Mouse (Mus musculus) neural tube, embryonic 15.5 days (tissue): ENCODE measurements at regions not wholly inside any gene's neighbourhood (a gene's known extent, or its start where the extent isn't known, plus 50 kb on each side); places are given as distances from the start of the nearest gene placed in this dataset.

ENCODE experiments used
- ATAC-seq: fragments of 200-750 bp; cut with Nextera tagmentation; 2 replicates; pipeline ENCODE4 v1.8.0; 2017; ENCODE audit warnings: mild to moderate bottlenecking, moderate TSS enrichment, moderate library complexity; ENCODE audit not compliant: low FRiP score
- H3K27ac ChIP-seq: fragments of 300-500 bp; sonication (generic); replicated peaks from 2 replicates; pipeline ENCODE4 v1.5.1; 2015; ENCODE audit warnings: mild to moderate bottlenecking, inconsistent platforms
- H3K27me3 ChIP-seq: fragments of 300-500 bp; sonication (generic); replicated peaks from 2 replicates; pipeline ENCODE4 v1.6.1; 2015; ENCODE audit warnings: inconsistent platforms
- H3K36me3 ChIP-seq: fragments of 300-500 bp; sonication (generic); 2 replicates; pipeline ENCODE4 v1.6.1; 2015; ENCODE audit warnings: inconsistent platforms
- H3K4me1 ChIP-seq: fragments of 300-500 bp; sonication (generic); 2 replicates; pipeline ENCODE4 v1.6.1; 2015; ENCODE audit warnings: inconsistent platforms
- H3K4me2 ChIP-seq: fragments of 300-500 bp; sonication (generic); 2 replicates; pipeline ENCODE4 v1.6.1; 2015; ENCODE audit warnings: inconsistent platforms, mild to moderate bottlenecking, moderate library complexity
- H3K4me3 ChIP-seq: fragments of 300-500 bp; sonication (generic); replicated peaks from 2 replicates; pipeline ENCODE4 v1.5.1; 2015; ENCODE audit warnings: mild to moderate bottlenecking, inconsistent platforms
- H3K9ac ChIP-seq: fragments of 300-500 bp; sonication (generic); replicated peaks from 2 replicates; pipeline ENCODE4 v1.6.1; 2015; ENCODE audit warnings: mild to moderate bottlenecking, inconsistent platforms
- H3K9me3 ChIP-seq: fragments of 300-500 bp; sonication (generic); replicated peaks from 2 replicates; pipeline ENCODE4 v1.6.1; 2016; ENCODE audit warnings: inconsistent platforms
- WGBS: fragments of 180-500 bp; shearing (Covaris S2); methylation state at CpG from one replicate; pipeline ENCODE4 v1.1.7; 2015; ENCODE audit warnings: mixed read lengths; 5-methylcytosine and 5-hydroxymethylcytosine counted together

GRCm38 (mm10) chr2:123385622-123386418 lies 620.8 kb downstream of the Sqor start:
- H3K9me3 ChIP-seq, result no peaks in the 10 kb centered on the region

GRCm38 (mm10) chr2:123386773-123387604 lies 622.0 kb downstream of the Sqor start:
- peak overlapping the region; percentile 71 for H3K27ac ChIP-seq
- no peak overlapping the region for H3K9ac ChIP-seq
- H3K9me3 ChIP-seq, result no peaks in the 10 kb centered on the region
- H3K27me3 ChIP-seq, result no peaks in the 10 kb centered on the region
- 72% methylated on average over 7 of the region's 7 CpGs for WGBS
- no peaks in the 10 kb centered on the region for H3K36me3 ChIP-seq
- no peak overlapping the region for H3K4me2 ChIP-seq
- H3K4me3 ChIP-seq, result no peak overlapping the region
- ATAC-seq, result peak; percentile 84
- no peaks in the 10 kb centered on the region for H3K4me1 ChIP-seq

More at GRCm38 (mm10) chr2:123385622-123386418, 620.8 kb downstream of the Sqor start:
- no peaks in the 10 kb centered on the region for H3K4me1 ChIP-seq
- no peak overlapping the region for H3K4me3 ChIP-seq
- no peaks in the 10 kb centered on the region for H3K27me3 ChIP-seq
- H3K4me2 ChIP-seq, result no peak overlapping the region
- WGBS, result 59% methylated on average over 6 of the region's 6 CpGs
- no peak overlapping the region for H3K9ac ChIP-seq
- peak overlapping the region; percentile 71; the same call in 1 of the 2 replicates for H3K27ac ChIP-seq
- H3K36me3 ChIP-seq, result no peaks in the 10 kb centered on the region
- ATAC-seq, result peak; percentile 55

GRCm38 (mm10) chr2:123390981-123391380 lies 625.9 kb downstream of the Sqor start:
- no peak for ATAC-seq
- Histone ChIP-seq H3K4me1 (no peaks in the 10 kb centered on the region), H3K27ac (no peak overlapping the region), H3K9ac (no peak overlapping the region), H3K36me3 (no peaks in the 10 kb centered on the region), H3K4me3 (no peak overlapping the region), H3K27me3 (no peaks in the 10 kb centered on the region), H3K9me3 (no peaks in the 10 kb centered on the region), H3K4me2 (no peak overlapping the region)
- 71% methylated on average over 1 of the region's 1 CpGs for WGBS

DNA sequence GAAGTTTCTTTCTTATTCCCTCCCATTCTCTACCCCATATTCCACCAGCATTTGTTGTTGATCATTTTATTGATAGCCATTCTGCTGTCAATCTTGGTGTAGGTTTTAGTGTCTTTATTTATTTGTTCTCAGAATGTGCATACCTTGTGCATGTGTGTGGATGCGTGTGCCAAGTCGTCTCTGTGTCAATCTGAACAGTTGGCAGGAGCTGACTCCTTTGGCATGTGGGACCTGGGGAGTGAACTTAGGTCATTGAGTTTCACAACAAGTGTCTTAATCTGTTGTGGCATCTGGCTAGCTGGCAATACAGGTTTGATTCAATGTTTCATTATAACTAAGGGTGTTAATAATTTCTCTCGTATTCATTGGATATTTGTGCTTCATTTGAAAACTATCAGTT lies 629.3 kb downstream of the Sqor start:
- 89% methylated on average over 3 of the region's 3 CpGs for WGBS
- Histone ChIP-seq H3K36me3 (no peaks in the 10 kb centered on the region), H3K27me3 (no peaks in the 10 kb centered on the region), H3K4me2 (no peak overlapping the region), H3K4me1 (no peaks in the 10 kb centered on the region), H3K9me3 (no peaks in the 10 kb centered on the region), H3K4me3 (no peak overlapping the region), H3K27ac (no peak overlapping the region), H3K9ac (no peak overlapping the region)
- no peak for ATAC-seq

DNA sequence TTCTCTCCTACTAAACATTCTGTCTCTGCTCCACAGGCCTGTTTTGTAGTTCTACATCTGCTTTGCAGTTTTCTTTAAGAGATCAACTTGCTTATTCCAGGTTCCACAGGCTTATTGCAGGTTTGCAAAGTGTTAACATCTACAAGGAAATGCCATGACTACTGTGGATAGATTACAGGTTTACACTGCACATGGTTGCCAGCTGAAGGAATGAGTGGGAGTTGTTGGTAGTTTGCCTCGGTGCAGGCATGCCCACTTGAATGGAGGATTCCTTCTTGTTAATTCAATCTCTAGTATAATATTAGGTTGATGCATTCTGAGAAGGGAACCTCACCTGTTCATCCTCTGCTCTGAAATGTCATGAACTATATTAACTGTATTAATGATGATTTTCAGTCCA lies 632.5 kb downstream of the Sqor start:
- H3K27ac ChIP-seq, result no peak overlapping the region
- no peak for ATAC-seq
- H3K4me3 ChIP-seq, result no peak overlapping the region
- H3K36me3 ChIP-seq, result no peaks in the 10 kb centered on the region
- H3K27me3 ChIP-seq, result no peaks in the 10 kb centered on the region
- 81% methylated on average over 1 of the region's 1 CpGs for WGBS
- no peaks in the 10 kb centered on the region for H3K4me1 ChIP-seq
- H3K9me3 ChIP-seq, result no peaks in the 10 kb centered on the region
- H3K4me2 ChIP-seq, result no peak overlapping the region
- H3K9ac ChIP-seq, result no peak overlapping the region

DNA sequence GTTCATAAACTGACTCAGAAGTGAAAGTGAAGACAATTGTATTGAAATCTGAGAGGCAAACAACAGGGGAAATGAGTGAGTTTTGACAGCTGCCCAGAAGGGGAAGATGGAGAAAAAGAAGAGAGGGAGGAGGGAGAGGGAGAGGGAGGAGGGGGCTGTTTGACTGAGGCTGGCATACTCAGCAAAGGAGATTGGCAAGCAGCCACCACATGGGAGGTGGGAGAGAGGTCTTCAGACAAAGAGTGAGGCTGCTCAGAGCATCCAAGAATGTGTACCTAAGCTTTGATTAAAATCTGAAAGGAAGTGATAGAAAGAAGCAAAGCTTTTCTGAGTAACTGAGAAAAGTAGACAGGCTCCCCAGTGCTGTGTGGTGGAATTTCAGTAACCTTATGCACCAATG lies 636.0 kb downstream of the Sqor start:
- H3K27me3 ChIP-seq, result no peaks in the 10 kb centered on the region
- H3K27ac ChIP-seq, result no peak overlapping the region
- H3K4me3 ChIP-seq, result no peak overlapping the region
- no peak overlapping the region for H3K9ac ChIP-seq
- H3K36me3 ChIP-seq, result no peaks in the 10 kb centered on the region
- H3K4me2 ChIP-seq, result no peak overlapping the region
- no peak for ATAC-seq
- H3K4me1 ChIP-seq, result no peaks in the 10 kb centered on the region
- no peaks in the 10 kb centered on the region for H3K9me3 ChIP-seq

GRCm38 (mm10) chr2:123409075-123409474 lies 644.0 kb downstream of the Sqor start:
- Histone ChIP-seq H3K9ac (no peak overlapping the region), H3K4me3 (no peak overlapping the region), H3K27me3 (no peaks in the 10 kb centered on the region), H3K9me3 (no peaks in the 10 kb centered on the region), H3K27ac (no peak overlapping the region), H3K36me3 (no peaks in the 10 kb centered on the region), H3K4me1 (no peaks in the 10 kb centered on the region), H3K4me2 (no peak overlapping the region)
- no peak for ATAC-seq
- WGBS, result 72% methylated on average over 3 of the region's 3 CpGs

DNA sequence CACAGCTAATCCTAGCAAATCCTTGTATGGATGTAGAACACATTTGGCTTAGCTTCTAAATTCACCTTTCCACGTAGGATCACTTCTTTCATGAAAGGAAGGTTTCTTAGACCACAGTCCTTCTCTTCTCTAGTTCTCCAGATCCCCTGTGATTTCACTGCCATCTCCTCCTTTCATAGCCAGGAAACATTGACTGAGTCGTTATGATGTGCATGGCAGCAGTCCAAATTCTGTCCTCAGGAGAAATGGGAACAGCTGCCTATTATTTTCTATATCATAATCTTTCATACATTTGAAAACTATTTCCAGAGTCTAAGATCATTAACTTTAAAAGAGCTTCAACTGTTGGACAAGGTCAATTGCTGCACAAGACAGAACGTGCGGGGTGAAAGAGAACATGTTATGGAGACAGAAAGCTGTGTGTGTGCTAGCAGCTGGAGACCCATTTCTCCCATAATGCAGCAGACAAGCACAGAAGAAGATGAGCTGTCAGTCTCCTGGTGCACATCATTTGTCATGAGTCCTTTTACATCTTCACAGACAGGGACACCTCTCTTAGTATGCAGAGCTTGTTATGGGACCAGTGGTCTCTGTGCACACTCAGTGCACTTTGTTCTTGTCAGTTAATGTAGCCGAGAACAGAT lies 631.6 kb upstream of the Sema6d start:
- no peak for ATAC-seq
- H3K9ac ChIP-seq, result no peak overlapping the region
- no peak overlapping the region for H3K4me2 ChIP-seq
- H3K4me3 ChIP-seq, result no peak overlapping the region
- no peaks in the 10 kb centered on the region for H3K36me3 ChIP-seq
- H3K4me1 ChIP-seq, result peaks cover 3% of the 10 kb centered on the region; the same call in 1 of the 2 replicates
- 40% methylated on average over 5 of the region's 5 CpGs for WGBS
- no peaks in the 10 kb centered on the region for H3K27me3 ChIP-seq
- H3K27ac ChIP-seq, result no peak overlapping the region
- H3K9me3 ChIP-seq, result no peaks in the 10 kb centered on the region

GRCm38 (mm10) chr2:123473840-123474239 lies 615.9 kb upstream of the Sema6d start:
- no peak overlapping the region for H3K9ac ChIP-seq
- H3K36me3 ChIP-seq, result no peaks in the 10 kb centered on the region
- H3K27me3 ChIP-seq, result no peaks in the 10 kb centered on the region
- ATAC-seq, result no peak
- WGBS, result 53% methylated on average over 2 of the region's 2 CpGs
- H3K4me1 ChIP-seq, result no peaks in the 10 kb centered on the region
- no peak overlapping the region for H3K27ac ChIP-seq
- H3K9me3 ChIP-seq, result no peaks in the 10 kb centered on the region
- no peak overlapping the region for H3K4me3 ChIP-seq
- H3K4me2 ChIP-seq, result no peak overlapping the region

DNA sequence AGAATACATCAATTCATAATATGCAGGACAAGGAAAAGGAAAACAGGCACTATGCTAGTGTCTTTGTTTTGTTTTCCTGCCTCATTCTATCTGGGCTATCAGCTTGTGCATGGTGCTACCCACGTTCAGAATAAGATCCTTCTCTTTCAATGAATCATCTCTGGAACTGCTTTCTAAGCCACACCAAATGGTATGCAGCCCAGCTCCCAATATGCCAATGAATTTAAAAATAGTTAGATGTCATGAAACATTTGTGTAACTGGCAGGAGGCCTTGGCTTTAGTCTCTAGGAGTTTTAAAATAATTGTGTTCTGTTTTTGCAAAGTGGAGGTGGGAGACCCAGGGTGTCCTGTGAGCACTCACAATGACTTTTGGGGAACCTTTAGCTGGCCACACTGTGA lies 603.1 kb upstream of the Sema6d start:
- Histone ChIP-seq H3K9ac (no peak overlapping the region), H3K4me3 (no peak overlapping the region), H3K27ac (no peak overlapping the region), H3K9me3 (no peaks in the 10 kb centered on the region), H3K27me3 (no peaks in the 10 kb centered on the region), H3K4me1 (no peaks in the 10 kb centered on the region), H3K4me2 (no peak overlapping the region), H3K36me3 (no peaks in the 10 kb centered on the region)
- WGBS, result 50% methylated on average over 1 of the region's 1 CpGs
- no peak for ATAC-seq

DNA sequence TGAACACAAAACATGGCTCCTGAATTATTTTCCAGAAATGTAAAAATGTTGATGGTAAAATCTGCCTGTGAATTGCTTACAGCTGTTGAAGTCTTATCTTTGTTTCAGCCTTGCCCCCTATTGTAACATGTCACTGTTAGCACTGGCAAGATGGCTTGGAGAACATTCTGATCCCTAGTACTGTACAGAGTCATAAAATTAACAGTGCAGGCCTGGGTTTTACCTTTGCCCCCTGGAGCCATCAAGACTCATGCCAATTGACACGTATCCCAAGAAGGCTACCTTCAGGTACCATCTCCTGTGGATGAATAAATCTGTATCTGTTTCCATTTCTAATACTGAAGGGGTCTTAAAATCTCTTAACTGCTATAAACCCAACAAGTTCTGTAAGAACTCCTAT lies 583.6 kb upstream of the Sema6d start:
- H3K9me3 ChIP-seq, result no peaks in the 10 kb centered on the region
- H3K27me3 ChIP-seq, result no peaks in the 10 kb centered on the region
- no peak overlapping the region for H3K9ac ChIP-seq
- no peak overlapping the region for H3K27ac ChIP-seq
- H3K4me2 ChIP-seq, result no peak overlapping the region
- H3K4me3 ChIP-seq, result no peak overlapping the region
- 87% methylated on average over 1 of the region's 1 CpGs for WGBS
- no peaks in the 10 kb centered on the region for H3K4me1 ChIP-seq
- H3K36me3 ChIP-seq, result no peaks in the 10 kb centered on the region
- ATAC-seq, result no peak

DNA sequence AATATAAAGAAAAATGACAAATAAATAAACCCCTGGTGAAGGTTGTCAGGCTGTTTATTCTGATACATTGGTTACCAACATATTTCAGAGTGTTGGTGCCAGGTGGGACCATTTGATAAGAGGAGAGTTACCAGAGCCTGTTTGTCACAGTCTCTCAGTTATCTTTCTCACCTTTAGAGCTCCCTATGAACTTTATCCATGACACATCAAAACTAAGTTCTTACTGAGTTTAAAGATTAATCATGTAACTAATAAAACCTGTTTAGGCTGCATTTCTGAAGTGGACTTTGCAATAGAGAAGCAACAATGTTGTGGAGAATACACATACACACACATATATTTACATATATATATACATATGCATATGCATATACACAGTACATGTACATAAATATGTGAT lies 582.7 kb upstream of the Sema6d start:
- no peak overlapping the region for H3K4me2 ChIP-seq
- H3K4me1 ChIP-seq, result no peaks in the 10 kb centered on the region
- no peak overlapping the region for H3K27ac ChIP-seq
- H3K9ac ChIP-seq, result no peak overlapping the region
- ATAC-seq, result no peak
- H3K9me3 ChIP-seq, result no peaks in the 10 kb centered on the region
- H3K36me3 ChIP-seq, result no peaks in the 10 kb centered on the region
- H3K4me3 ChIP-seq, result no peak overlapping the region
- no peaks in the 10 kb centered on the region for H3K27me3 ChIP-seq
